Mouse (Mus musculus) cerebellum, adult 2 months (tissue): ENCODE results near the gene Hspa1a.

Experiments used
- CTCF ChIP-seq: fragments of 200-500 bp; IDR thresholded peaks from 2 replicates; pipeline ENCODE4 v1.5.1; 2011; ENCODE audit warnings: low read depth, mild to moderate bottlenecking, control low read depth, low read length, moderate library complexity, borderline replicate concordance; ENCODE audit not compliant: insufficient read depth
- POLR2A ChIP-seq: fragments of 200-500 bp; IDR thresholded peaks from 2 replicates; pipeline ENCODE4 v1.6.1; 2011; ENCODE audit warnings: low read length, control low read depth, borderline replicate concordance; ENCODE audit not compliant: insufficient read depth

DNA sequence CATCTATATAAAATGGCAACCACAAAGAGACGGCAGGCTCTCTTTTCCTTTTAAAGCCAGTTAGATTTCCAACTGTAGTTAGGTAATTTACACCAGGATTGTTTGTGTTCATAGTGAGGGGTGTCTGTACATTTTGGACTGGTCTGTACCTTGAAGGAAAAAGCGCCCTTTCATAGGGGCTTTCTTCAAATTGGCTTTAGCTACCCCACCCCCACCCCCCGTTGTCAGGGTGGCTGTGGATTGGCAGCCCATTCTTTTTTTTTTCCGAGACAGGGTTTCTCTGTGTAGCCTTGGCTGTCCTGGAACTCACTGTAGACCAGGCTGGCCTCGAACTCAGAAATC, 25.2 kb upstream of the Hspa1a start:
- TF ChIP-seq POLR2A: no peak
- TF ChIP-seq CTCF: no peak
